Mouse (Mus musculus) ZHBTc4 (cell line): ENCODE measurements at regions not wholly inside any gene's neighbourhood (a gene's known extent, or its start where the extent isn't known, plus 50 kb on each side); places are given as distances from the start of the nearest gene placed in this dataset.
"Not testable (repeated sequence)": the region's sequence is repeated elsewhere in the genome, so short reads cannot be mapped to it uniquely, and the experiment has no call there.

Source experiments
- DNase-seq: peaks from one replicate; pipeline ENCODE4 v3.0.0-alpha.2; 2011; ENCODE audit warnings: low read depth, low spot score

DNA sequence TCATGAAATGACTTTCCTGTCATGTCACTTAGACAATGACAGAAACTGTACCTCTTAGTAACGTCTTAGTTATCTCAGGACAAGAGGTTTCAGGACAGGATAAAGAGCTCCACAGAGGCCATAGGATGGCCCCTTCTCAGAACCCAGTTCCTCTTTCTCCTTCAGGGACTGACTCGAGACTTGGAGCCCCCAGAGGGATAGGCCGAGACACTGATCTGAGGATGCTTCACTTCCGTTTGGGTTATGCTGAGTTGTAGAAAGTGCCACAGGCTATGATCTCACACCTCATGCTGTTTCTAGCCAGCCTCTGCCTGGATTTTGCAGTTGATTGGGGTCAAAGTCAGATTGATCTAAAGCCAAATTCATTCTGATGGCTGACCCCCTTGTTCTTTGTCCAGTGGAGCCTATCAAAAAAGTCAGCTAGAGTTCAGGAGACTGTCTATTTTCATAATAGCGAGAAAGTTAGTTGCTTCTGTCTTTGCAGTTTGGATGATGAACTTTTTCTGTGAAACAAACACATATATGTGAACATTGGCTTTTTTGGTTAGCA lies 70.7 kb downstream of the Sult3a2 start:
- no peak for DNase-seq

DNA sequence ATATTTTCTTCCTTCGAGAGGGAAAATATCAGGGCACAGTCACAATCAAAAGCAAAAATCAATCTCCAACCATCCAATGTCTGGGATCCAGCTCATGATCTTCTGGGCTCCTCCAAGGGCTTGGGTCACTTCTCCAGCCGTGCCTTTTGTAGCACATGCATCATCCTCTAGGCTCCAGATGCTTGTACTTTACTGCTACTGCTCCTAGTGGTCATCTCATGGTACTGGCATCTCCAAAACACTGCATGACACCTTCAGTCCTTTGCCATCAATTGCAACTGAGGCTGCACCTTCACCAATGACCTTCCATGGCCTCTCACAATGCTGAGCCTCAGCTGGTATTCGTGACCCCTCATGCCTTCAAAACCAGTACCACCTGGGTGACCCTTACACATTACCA lies 77.8 kb downstream of the Sult3a2 start:
- DNase-seq, result peak; percentile 55

DNA sequence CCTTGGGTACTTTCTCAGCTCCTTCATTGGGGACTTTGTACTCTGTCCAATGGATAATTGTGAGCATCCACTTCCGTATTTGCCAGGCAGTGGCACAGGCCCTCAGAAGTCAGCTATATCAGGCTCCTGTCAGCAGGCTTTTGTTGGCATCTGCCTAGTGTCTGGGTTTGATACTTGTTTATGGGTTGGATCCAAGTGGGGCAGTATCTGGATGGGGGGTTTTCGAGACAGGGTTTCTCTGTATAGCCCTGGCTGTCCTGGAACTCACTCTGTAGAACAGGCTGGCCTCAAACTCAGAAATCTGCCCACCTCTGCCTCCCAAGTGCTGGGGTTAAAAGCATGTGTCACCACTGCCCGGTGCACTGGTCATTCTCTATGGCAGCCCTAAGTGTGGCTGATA lies 79.7 kb upstream of the Clvs2 start:
- not testable (repeated sequence) for DNase-seq

DNA sequence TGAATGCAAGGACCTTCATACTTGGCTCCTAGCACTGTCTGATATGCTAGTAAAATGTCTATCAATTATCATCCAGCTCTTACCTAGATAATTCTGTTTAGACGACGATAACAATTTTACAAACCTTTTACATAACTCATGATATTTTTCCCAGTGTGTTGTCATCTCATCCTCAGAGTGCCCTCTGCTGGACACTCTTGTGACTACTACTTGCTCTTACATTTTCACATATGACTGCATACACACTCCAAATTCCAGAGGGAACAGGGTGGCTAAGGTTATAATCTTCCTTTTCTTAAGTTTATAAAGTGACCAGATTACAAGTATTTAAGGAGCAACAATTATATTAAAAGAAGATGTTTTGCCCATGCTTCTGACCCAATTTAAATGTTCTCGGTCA lies 78.9 kb upstream of the Clvs2 start:
- DNase-seq, result peak; percentile 67
